Mouse (Mus musculus) ES-E14 (cell line): ENCODE measurements around the gene Best1.

Experiments used
- HCFC1 ChIP-seq: IDR thresholded peaks from 2 replicates; pipeline ENCODE4 v1.6.1; 2012; ENCODE audit warnings: low read length, inconsistent platforms, borderline replicate concordance; ENCODE audit not compliant: insufficient read depth
- ZNF384 ChIP-seq: IDR thresholded peaks from 2 replicates; pipeline ENCODE4 v1.6.1; 2012; ENCODE audit warnings: low read depth, low read length, inconsistent platforms

GRCm38 (mm10) chr19:10012827-10013278 is 11.4 kb upstream of the Best1 start:
- TF ChIP-seq ZNF384: no peak
- no peak for TF ChIP-seq HCFC1
